Mouse (Mus musculus): ENCODE data around the gene Usp47. TPM values are rescaled to one million over a fixed set of nuclear protein-coding genes. Genes with fewer than 3 reads are reported as not detected.

Gene Usp47
- total RNA-seq, 2 experiments from 2014 or later = 65.8 to 66.1 TPM

GRCm38 (mm10) chr7:112143090-112143500 lies 119.8 kb downstream of the Usp47 start:
- DNase-seq = no peak

GRCm38 (mm10) chr7:112143978-112144377 lies 120.7 kb downstream of the Usp47 start:
- intact Hi-C loops (cut with DNase I) = no loop called here
- no peak for DNase-seq

More at GRCm38 (mm10) chr7:112143090-112143500, 119.8 kb downstream of the Usp47 start:
- intact Hi-C loops (cut with DNase I) = no loop called here

GRCm38 (mm10) chr7:112144646-112145179 lies 121.4 kb downstream of the Usp47 start:
- intact Hi-C loops (cut with DNase I) = no loop called here
- no peak for DNase-seq

- intact Hi-C loops (cut with DNase I) = no loop called here
- DNase-seq = peak; percentile 38 to 73
Observed at GRCm38 (mm10) chr7:112147979-112148378, 124.7 kb downstream of the Usp47 start.

- DNase-seq = no peak
Observed at GRCm38 (mm10) chr7:112149113-112149512, 125.8 kb downstream of the Usp47 start.

GRCm38 (mm10) chr7:112154445-112154844 lies 131.1 kb downstream of the Usp47 start:
- intact Hi-C loops (cut with DNase I) = no loop called here
- DNase-seq = no peak

More at GRCm38 (mm10) chr7:112149113-112149512, 125.8 kb downstream of the Usp47 start:
- intact Hi-C loops (cut with DNase I) = no loop called here

GRCm38 (mm10) chr7:112155194-112155593 lies 131.9 kb downstream of the Usp47 start:
- intact Hi-C loops (cut with DNase I) = no loop called here
- DNase-seq = no peak

GRCm38 (mm10) chr7:112157584-112158315 lies 134.4 kb downstream of the Usp47 start:
- DNase-seq = no peak
- intact Hi-C loops (cut with DNase I) = no loop called here

- intact Hi-C loops (cut with DNase I) = no loop called here
- peak; percentile 35 to 36 for DNase-seq
Observed at GRCm38 (mm10) chr7:112158316-112158741, 135.0 kb downstream of the Usp47 start.

- intact Hi-C loops (cut with DNase I) = no loop called here
- DNase-seq = peak; percentile 54 to 57
Observed at GRCm38 (mm10) chr7:112158942-112159341, 135.6 kb downstream of the Usp47 start, which contains the start of gene Dkk3. Gene Dkk3 (minus strand): TSS chr7:112159057.

GRCm38 (mm10) chr7:112159835-112160234 lies 136.5 kb downstream of the Usp47 start:
- no peak for DNase-seq
- intact Hi-C loops (cut with DNase I) = no loop called here

Other genes starting within 250 kb of the Usp47 start
- gene Galnt18, start 243.5 kb upstream of the Usp47 start, total RNA-seq (2021) = 10 to 100 TPM; 16.7 to 16.8 TPM
- gene Dkk3, start 135.6 kb downstream of the Usp47 start, total RNA-seq (2021) = 10 to 100 TPM; 21.3 to 48.5 TPM
- gene Mical2, start 202.4 kb downstream of the Usp47 start, total RNA-seq (2021) = 100 to 1,000 TPM; 105 to 127 TPM

All from heart, postnatal 14 days (tissue).